24 mouse cellular contexts compared by ENCODE assay signal in the genomic region with DNA sequence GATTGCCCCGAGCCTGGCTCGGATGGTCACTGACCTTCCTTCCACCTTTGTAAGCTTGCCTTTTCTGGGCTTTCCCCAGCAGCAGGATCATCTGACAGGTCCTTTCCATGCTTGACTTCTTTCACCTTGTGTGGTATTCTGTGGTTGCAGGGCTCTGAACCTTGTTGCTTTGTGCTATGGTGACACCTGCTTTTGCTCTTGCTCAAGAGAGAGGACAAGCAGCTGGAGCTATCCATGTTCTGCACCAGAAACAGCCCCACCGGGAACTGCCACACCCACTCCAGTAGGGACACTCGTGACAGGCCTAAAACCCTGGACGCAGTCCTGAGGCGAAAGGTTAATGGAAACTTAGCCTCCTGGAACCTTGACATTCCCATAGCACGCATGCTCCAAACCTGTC. TPM values are rescaled to one million over a fixed set of nuclear protein-coding genes. Genes with fewer than 3 reads are reported as not detected.
DNase-seq lines count a peak whose midpoint lies in the region; ATAC-seq and TF ChIP-seq lines count a peak whose summit lies in the region.
"Had no signal": no experiment of that assay in that cellular context is flagged by ENCODE, and none has a peak within 500 bp of the region (broad histone marks: within the 10 kb centered on the region; RNA-seq: fewer than 3 reads in every experiment).

No protein-coding gene starts in this region.

- no peak; the same call in 1 of the 2 replicates for ATAC-seq in kidney, embryonic 16.5 days (ENCODE audit: low FRiP score, low TSS enrichment)
- ATAC-seq in kidney, postnatal 0 days (replicated peaks; ENCODE audit: low FRiP score, low read depth), result peak; percentile 74
- ATAC-seq in forebrain, embryonic 13.5 days, result no peak
- ATAC-seq: CD4-positive, CD25-positive, alpha-beta regulatory T cell, adult 4 months; inflammation-experienced regulatory T-cells, adult 6 months; midbrain, embryonic 13.5 days had no signal

- H3K9me3 ChIP-seq in kidney, embryonic 16.5 days (ENCODE audit: low read length), result peaks cover 4% of the 10 kb centered on the region; the same call in 1 of the 2 replicates
- H3K9me3 ChIP-seq in CH12.LX (replicated peaks; ENCODE audit: low read length), result no peaks in the 10 kb centered on the region
- H3K9me3 ChIP-seq in kidney, postnatal 0 days (replicated peaks; ENCODE audit: low read length), result no peaks in the 10 kb centered on the region
- no peaks in the 10 kb centered on the region for H3K9me3 ChIP-seq in forebrain, embryonic 13.5 days (replicated peaks)
- H3K9me3 ChIP-seq: embryonic facial prominence, embryonic 12.5 days; heart, embryonic 13.5 days; hindbrain, embryonic 13.5 days; liver, embryonic 13.5 days; midbrain, embryonic 13.5 days had no signal

- H3K4me3 ChIP-seq in kidney, adult 2 months (ENCODE audit: insufficient read depth, low read depth, low read length), result no peak overlapping the region
- no peak overlapping the region for H3K4me3 ChIP-seq in kidney, embryonic 16.5 days (ENCODE audit: low read length)
- H3K4me3 ChIP-seq in CH12.LX (replicated peaks in 1 of 3; ENCODE audit: low read depth in 2 of 3, low read length in 2 of 3, poor library complexity in 1 of 3), result no peak overlapping the region
- no peak overlapping the region for H3K4me3 ChIP-seq in kidney, postnatal 0 days (replicated peaks; ENCODE audit: low read depth, low read length)
- H3K4me3 ChIP-seq in forebrain, embryonic 13.5 days, result no peak overlapping the region
- H3K4me3 ChIP-seq: embryonic facial prominence, embryonic 12.5 days; heart, embryonic 13.5 days; hindbrain, embryonic 13.5 days; liver, embryonic 13.5 days; megakaryocyte, embryonic 14.5 days; midbrain, embryonic 13.5 days had no signal

- DNase-seq in adrenal gland, postnatal 14 days, result peak; percentile 48
- no peak for DNase-seq in adrenal gland, postnatal 25 days
- DNase-seq in kidney, adult 2 months, result peak; percentile 83
- DNase-seq in CH12.LX (ENCODE audit: extremely low read depth), result peak; percentile 52
- peak; percentile 35 for DNase-seq in kidney, postnatal 0 days (ENCODE audit: low spot score)
- no peak for DNase-seq in testis, postnatal 14 days (ENCODE audit: low spot score)
- DNase-seq: adrenal gland, adult 8-10 months; cerebellum, postnatal 25 days; heart, postnatal 36 days; liver, embryonic 13.5 days; lung, embryonic 14.5 days; lung, postnatal 36 days; thymus, adult 2 months; thymus, postnatal 4 days had no signal

- H3K27me3 ChIP-seq in kidney, adult 2 months (replicated peaks; ENCODE audit: control insufficient read depth, insufficient read depth, low read length), result no peaks in the 10 kb centered on the region
- H3K27me3 ChIP-seq in kidney, embryonic 16.5 days (ENCODE audit: insufficient read depth, low read length), result no peaks in the 10 kb centered on the region
- no peaks in the 10 kb centered on the region for H3K27me3 ChIP-seq in CH12.LX (replicated peaks)
- H3K27me3 ChIP-seq in kidney, postnatal 0 days (ENCODE audit: insufficient read depth, low read length), result no peaks in the 10 kb centered on the region
- no peaks in the 10 kb centered on the region for H3K27me3 ChIP-seq in forebrain, embryonic 13.5 days
- H3K27me3 ChIP-seq: embryonic facial prominence, embryonic 12.5 days; heart, embryonic 13.5 days; hindbrain, embryonic 13.5 days; liver, embryonic 13.5 days; megakaryocyte, embryonic 14.5 days; midbrain, embryonic 13.5 days had no signal

- TF ChIP-seq EP300 in CH12.LX (IDR thresholded peaks at IDR 0.05; ENCODE audit: low read length), result 0 out of 2 replicates have a peak, but pooled peaks have one; percentile 23

- H3K36me3 ChIP-seq in kidney, adult 2 months (ENCODE audit: control insufficient read depth, insufficient read depth, low read length), result no peaks in the 10 kb centered on the region
- no peaks in the 10 kb centered on the region for H3K36me3 ChIP-seq in kidney, embryonic 16.5 days (ENCODE audit: insufficient read depth, low read length)
- peaks cover 9 to 26% of the 10 kb centered on the region in 2 experiments for H3K36me3 ChIP-seq in CH12.LX (replicated peaks in 1 of 2; ENCODE audit: control insufficient read depth in 1 of 2, insufficient read depth in 1 of 2, low read length in 1 of 2)
- no peaks in the 10 kb centered on the region for H3K36me3 ChIP-seq in kidney, postnatal 0 days (ENCODE audit: insufficient read depth, low read length)
- no peaks in the 10 kb centered on the region for H3K36me3 ChIP-seq in forebrain, embryonic 13.5 days (ENCODE audit: poor library complexity, severe bottlenecking)
- H3K36me3 ChIP-seq: embryonic facial prominence, embryonic 12.5 days; heart, embryonic 13.5 days; hindbrain, embryonic 13.5 days; liver, embryonic 13.5 days; midbrain, embryonic 13.5 days had no signal

- peaks cover 12% of the 10 kb centered on the region; the same call in 1 of the 2 replicates for H3K4me1 ChIP-seq in kidney, adult 2 months (ENCODE audit: control insufficient read depth, insufficient read depth, low read length)
- H3K4me1 ChIP-seq in kidney, embryonic 16.5 days (ENCODE audit: insufficient read depth, low read length), result peaks cover 13% of the 10 kb centered on the region; the same call in 1 of the 2 replicates
- H3K4me1 ChIP-seq in CH12.LX (ENCODE audit: control insufficient read depth in 1 of 2, insufficient read depth in 2 of 2), result peaks cover 8 to 62% of the 10 kb centered on the region in 2 experiments
- H3K4me1 ChIP-seq in kidney, postnatal 0 days (replicated peaks; ENCODE audit: insufficient read depth, low read length), result peaks cover 11% of the 10 kb centered on the region; the same call in 1 of the 2 replicates
- no peaks in the 10 kb centered on the region for H3K4me1 ChIP-seq in forebrain, embryonic 13.5 days
- H3K4me1 ChIP-seq: embryonic facial prominence, embryonic 12.5 days; hindbrain, embryonic 13.5 days; liver, embryonic 13.5 days; megakaryocyte, embryonic 14.5 days; midbrain, embryonic 13.5 days had no signal

- no peak for TF ChIP-seq CTCF in kidney, adult 2 months (conservative IDR thresholded peaks at IDR 0.05; ENCODE audit: insufficient read depth, insufficient read length, low read depth, low read length)
- 0 out of 4 replicates have a peak, but pooled peaks of 1 of the 2 experiments have one; percentile 8 for TF ChIP-seq CTCF in CH12.LX (conservative IDR thresholded peaks at IDR 0.05 in 1 of 2, IDR thresholded peaks at IDR 0.05 in 1 of 2; ENCODE audit: low read depth in 2 of 2, low read length in 2 of 2)
- no peak for TF ChIP-seq CTCF in kidney, postnatal 0 days (IDR thresholded peaks at IDR 0.05; ENCODE audit: low read depth)

- H3K4me2 ChIP-seq in kidney, embryonic 16.5 days (replicated peaks; ENCODE audit: low read depth, low read length), result no peak overlapping the region
- no peak overlapping the region for H3K4me2 ChIP-seq in CH12.LX (ENCODE audit: insufficient read depth, low read depth, poor library complexity, severe bottlenecking)
- H3K4me2 ChIP-seq in kidney, postnatal 0 days (ENCODE audit: low read length), result no peak overlapping the region
- no peak overlapping the region for H3K4me2 ChIP-seq in forebrain, embryonic 13.5 days
- H3K4me2 ChIP-seq: embryonic facial prominence, embryonic 12.5 days; heart, embryonic 13.5 days; hindbrain, embryonic 13.5 days; liver, embryonic 13.5 days; lung, embryonic 14.5 days; midbrain, embryonic 13.5 days had no signal

- peak; percentile 6 for TF ChIP-seq RAD21 in CH12.LX (IDR thresholded peaks at IDR 0.05; ENCODE audit: low read depth, low read length)

- no peak for TF ChIP-seq POLR2A in kidney, adult 2 months (IDR thresholded peaks at IDR 0.05; ENCODE audit: low read depth, low read length)
- no peak for TF ChIP-seq POLR2A in CH12.LX (IDR thresholded peaks at IDR 0.05; ENCODE audit: low read depth, low read length)

- H3K79me2 ChIP-seq in CH12.LX (replicated peaks; ENCODE audit: control insufficient read depth, extremely low read depth, insufficient read depth, poor library complexity, severe bottlenecking), result no peaks in the 10 kb centered on the region

- WGBS in kidney, adult 2 months, result 33% methylated on average over 7 of the region's 7 CpGs
- 47% methylated on average over 7 of the region's 7 CpGs for WGBS in kidney, embryonic 16.5 days
- WGBS in kidney, postnatal 0 days, result 49% methylated on average over 7 of the region's 7 CpGs
- WGBS in forebrain, embryonic 13.5 days, result 88% methylated on average over 7 of the region's 7 CpGs

- peak overlapping the region; percentile 20; the same call in 1 of the 2 replicates for H3K27ac ChIP-seq in kidney, adult 2 months (ENCODE audit: insufficient read depth, low read depth, low read length)
- H3K27ac ChIP-seq in kidney, embryonic 16.5 days (ENCODE audit: low read length), result no peak overlapping the region
- H3K27ac ChIP-seq in CH12.LX (ENCODE audit: insufficient read depth, low read depth), result no peak overlapping the region
- H3K27ac ChIP-seq in kidney, postnatal 0 days, result no peak overlapping the region
- no peak overlapping the region for H3K27ac ChIP-seq in forebrain, embryonic 13.5 days
- H3K27ac ChIP-seq: embryonic facial prominence, embryonic 12.5 days; heart, embryonic 13.5 days; hindbrain, embryonic 13.5 days; liver, embryonic 13.5 days; midbrain, embryonic 13.5 days had no signal

- in situ Hi-C loops in CH12.LX (cut with MboI; ENCODE audit: low pct_ligation_motif_present, low pct_unique_long_range_greater_than_20kb, low sequenced_read_pairs), result loop anchor here (5.0 kb wide), 1 partner anchor 44 kb away; a partner anchor contains a TSS

- no peak overlapping the region for H3K9ac ChIP-seq in kidney, embryonic 16.5 days (replicated peaks; ENCODE audit: low read length)
- no peak overlapping the region for H3K9ac ChIP-seq in CH12.LX (ENCODE audit: insufficient read depth, low read depth)
- H3K9ac ChIP-seq in kidney, postnatal 0 days (ENCODE audit: low read depth, low read length), result no peak overlapping the region
- no peak overlapping the region for H3K9ac ChIP-seq in forebrain, embryonic 13.5 days
- H3K9ac ChIP-seq: embryonic facial prominence, embryonic 12.5 days; heart, embryonic 13.5 days; hindbrain, embryonic 13.5 days; liver, embryonic 13.5 days; lung, embryonic 14.5 days; midbrain, embryonic 13.5 days had no signal

- dilution Hi-C loops in CH12.LX (cut with MboI; ENCODE audit: extremely low pct_ligation_motif_present, extremely low pct_unique_long_range_greater_than_20kb, low sequenced_read_pairs), result no loop called here

RNA-seq across cellular contexts. Expression of a gene that starts 12.5 kb away (rescaled TPM):
- 26.4 and 82.7 TPM in 2 replicates for total RNA-seq in adrenal gland, postnatal 14 days (2021)
- total RNA-seq in adrenal gland, postnatal 25 days (2021), result 71.0 and 74.2 TPM in 2 replicates
- 125 and 136 TPM in 2 replicates for polyA plus RNA-seq in kidney, adult 2 months (2012; rRNA removed)
- polyA plus RNA-seq in kidney, embryonic 16.5 days (2015; fragmentation: Nextera tagmentation; extraction: Ambion mirVana), result 2.6 and 4.6 TPM in 2 replicates
- total RNA-seq in CH12.LX (2012; rRNA removed) (1.5 and 2.0 TPM in 2 replicates), CH12.LX (2014; rRNA removed) (4.8 and 5.7 TPM in 2 replicates)
- polyA plus RNA-seq in CH12.LX (2012; ENCODE audit: insufficient read length, low read depth), result 5.5 and 6.3 TPM in 2 replicates
- polyA plus RNA-seq in kidney, postnatal 0 days (2015; fragmentation: Nextera tagmentation; extraction: Ambion mirVana), result 8.7 and 11.4 TPM in 2 replicates
- 0.17 TPM in 1 of 2 replicates, not detected in the other for polyA plus RNA-seq in forebrain, embryonic 13.5 days (2015; fragmentation: Nextera tagmentation; extraction: Ambion mirVana)
- polyA plus RNA-seq: forebrain, embryonic 11.5 days; hindbrain, embryonic 13.5 days; midbrain, embryonic 13.5 days had no signal

RNA-seq across cellular contexts. Expression of a gene that starts 21.6 kb away (rescaled TPM):
- 163 and 182 TPM in 2 replicates for total RNA-seq in adrenal gland, postnatal 14 days (2021)
- 62.3 and 98.6 TPM in 2 replicates for total RNA-seq in adrenal gland, postnatal 25 days (2021)
- polyA plus RNA-seq in kidney, adult 2 months (2012; rRNA removed), result 175 and 201 TPM in 2 replicates
- polyA plus RNA-seq in kidney, embryonic 16.5 days (2015; fragmentation: Nextera tagmentation; extraction: Ambion mirVana), result 39.8 and 55.9 TPM in 2 replicates
- total RNA-seq in CH12.LX (2012; rRNA removed) (not detected in 2 replicates), CH12.LX (2014; rRNA removed) (not detected in 2 replicates)
- not detected in 2 replicates for polyA plus RNA-seq in CH12.LX (2012; ENCODE audit: insufficient read length, low read depth)
- 47.6 and 48.9 TPM in 2 replicates for polyA plus RNA-seq in kidney, postnatal 0 days (2015; fragmentation: Nextera tagmentation; extraction: Ambion mirVana)
- polyA plus RNA-seq in forebrain, embryonic 13.5 days (2015; fragmentation: Nextera tagmentation; extraction: Ambion mirVana), result 4.4 and 6.1 TPM in 2 replicates

RNA-seq across cellular contexts. Expression of a gene that starts 43.9 kb away (rescaled TPM):
- total RNA-seq in adrenal gland, postnatal 14 days (2021), result 1.0 and 2.3 TPM in 2 replicates
- 0.76 and 2.3 TPM in 2 replicates for total RNA-seq in adrenal gland, postnatal 25 days (2021)
- 2.7 and 4.8 TPM in 2 replicates for polyA plus RNA-seq in kidney, adult 2 months (2012; rRNA removed)
- polyA plus RNA-seq in kidney, embryonic 16.5 days (2015; fragmentation: Nextera tagmentation; extraction: Ambion mirVana), result 1.2 and 2.3 TPM in 2 replicates
- 10.1 and 10.2 TPM in 2 replicates for total RNA-seq in CH12.LX (2012; rRNA removed)
- 14.1 and 14.6 TPM in 2 replicates for total RNA-seq in CH12.LX (2014; rRNA removed)
- 7.8 and 12.3 TPM in 2 replicates for polyA plus RNA-seq in CH12.LX (2012; ENCODE audit: insufficient read length, low read depth)
- 1.6 and 1.9 TPM in 2 replicates for polyA plus RNA-seq in kidney, postnatal 0 days (2015; fragmentation: Nextera tagmentation; extraction: Ambion mirVana)
- polyA plus RNA-seq in forebrain, embryonic 13.5 days (2015; fragmentation: Nextera tagmentation; extraction: Ambion mirVana), result 0.32 and 0.55 TPM in 2 replicates

RNA-seq across cellular contexts. Expression of a gene that starts 49.9 kb away (rescaled TPM):
- 5.0 and 22.9 TPM in 2 replicates for total RNA-seq in adrenal gland, postnatal 14 days (2021)
- total RNA-seq in adrenal gland, postnatal 25 days (2021), result 1.5 and 3.4 TPM in 2 replicates
- 0.52 and 3.2 TPM in 2 replicates for polyA plus RNA-seq in kidney, adult 2 months (2012; rRNA removed)
- 2.0 and 2.1 TPM in 2 replicates for polyA plus RNA-seq in kidney, embryonic 16.5 days (2015; fragmentation: Nextera tagmentation; extraction: Ambion mirVana)
- total RNA-seq in CH12.LX (2012; rRNA removed) (72.9 and 80.1 TPM in 2 replicates), CH12.LX (2014; rRNA removed) (68.8 and 76.0 TPM in 2 replicates)
- 60.9 and 96.4 TPM in 2 replicates for polyA plus RNA-seq in CH12.LX (2012; ENCODE audit: insufficient read length, low read depth)
- polyA plus RNA-seq in kidney, postnatal 0 days (2015; fragmentation: Nextera tagmentation; extraction: Ambion mirVana), result 1.4 and 1.7 TPM in 2 replicates
- polyA plus RNA-seq in forebrain, embryonic 13.5 days (2015; fragmentation: Nextera tagmentation; extraction: Ambion mirVana), result 0.58 and 1.0 TPM in 2 replicates

Comparison
In these comparisons a context has a peak if more than half of its experiments do, and no peak if none do; other contexts are left out.
1. DNase-seq: peak in adrenal gland, postnatal 14 days (single experiment), kidney, adult 2 months (single experiment), CH12.LX (single experiment) and kidney, postnatal 0 days (single experiment); none in adrenal gland, postnatal 25 days (single experiment) and testis, postnatal 14 days (single experiment).
2. RNA of a gene that starts 12.5 kb away (polyA plus RNA-seq): 125 to 136 TPM in kidney, adult 2 months; 8.7 to 11.4 TPM in kidney, postnatal 0 days, 5.5 to 6.3 TPM in CH12.LX, 2.6 to 4.6 TPM in kidney, embryonic 16.5 days and 0.17 TPM in forebrain, embryonic 13.5 days; every median in the first group is over 10 times any median in the second.